Mouse (Mus musculus) stomach, embryonic 14.5 days (tissue): ENCODE measurements around the gene Kifc5b. TPM values are rescaled to one million over a fixed set of nuclear protein-coding genes. Genes with fewer than 3 reads are reported as not detected.

Experiments
- ATAC-seq: fragments of 200-750 bp; cut with Nextera tagmentation; 2 replicates; pipeline ENCODE4 v1.8.0; 2017; ENCODE audit warnings: low read depth, moderate TSS enrichment; ENCODE audit not compliant: insufficient number of reproducible peaks, insufficient read depth, low FRiP score
- H3K27ac ChIP-seq: fragments of 300-500 bp; sonication (generic); 2 replicates; pipeline ENCODE4 v1.5.1; 2014; ENCODE audit warnings: mild to moderate bottlenecking, low read length, moderate library complexity, mixed read lengths
- H3K27me3 ChIP-seq: fragments of 300-500 bp; sonication (generic); 2 replicates; pipeline ENCODE4 v1.6.1; 2014; ENCODE audit warnings: low read length, control low read depth, mixed read lengths; ENCODE audit not compliant: control insufficient read depth, insufficient read depth
- H3K36me3 ChIP-seq: fragments of 300-500 bp; sonication (generic); 2 replicates; pipeline ENCODE4 v1.6.1; 2014; ENCODE audit warnings: mild to moderate bottlenecking, control low read depth, low read length, moderate library complexity, mixed read lengths; ENCODE audit not compliant: control insufficient read depth, insufficient read depth
- H3K4me1 ChIP-seq: fragments of 300-500 bp; sonication (generic); 2 replicates; pipeline ENCODE4 v1.6.1; 2014; ENCODE audit warnings: low read length, control low read depth, mixed read lengths; ENCODE audit not compliant: control insufficient read depth, insufficient read depth
- H3K4me2 ChIP-seq: fragments of 300-500 bp; sonication (generic); replicated peaks from 2 replicates; pipeline ENCODE4 v1.6.1; 2014; ENCODE audit warnings: low read depth, low read length, control low read depth
- H3K4me3 ChIP-seq: fragments of 300-500 bp; sonication (generic); 2 replicates; pipeline ENCODE4 v1.5.1; 2014; ENCODE audit warnings: low read depth, low read length, control low read depth
- H3K9ac ChIP-seq: fragments of 300-500 bp; sonication (generic); replicated peaks from 2 replicates; pipeline ENCODE4 v1.6.1; 2014; ENCODE audit warnings: low read depth, mild to moderate bottlenecking, control low read depth, low read length, moderate library complexity, mixed read lengths
- H3K9me3 ChIP-seq: fragments of 300-500 bp; sonication (generic); 2 replicates; pipeline ENCODE4 v1.6.1; 2016; ENCODE audit warnings: low read depth, low read length, control low read depth; ENCODE audit not compliant: control insufficient read depth
- WGBS: fragments of 180-500 bp; shearing (Covaris S2); extraction: QIAGEN DNeasy Blood & Tissue Kit; methylation state at CpG from one replicate; pipeline ENCODE4 v1.1.7; 2014; 5-methylcytosine and 5-hydroxymethylcytosine counted together
- polyA plus RNA-seq: library from polyadenylated mRNA; unstranded; fragments of >200 nt; fragmentation: Nextera tagmentation; extraction: Ambion mirVana; gene quantifications from 2 replicates; pipeline ENCODE4 v1.2.1, GENCODE M21; 2014

Kifc5b gene
- polyA plus RNA-seq: 7.1 and 8.2 TPM in 2 replicates

- WGBS: under 1% methylated on average over 60 of the region's 72 CpGs
Measured at GRCm38 (mm10) chr17:26916711-26917482, at the start of gene Kifc5b. Gene Kifc5b (plus strand): TSS chr17:26917091.

DNA sequence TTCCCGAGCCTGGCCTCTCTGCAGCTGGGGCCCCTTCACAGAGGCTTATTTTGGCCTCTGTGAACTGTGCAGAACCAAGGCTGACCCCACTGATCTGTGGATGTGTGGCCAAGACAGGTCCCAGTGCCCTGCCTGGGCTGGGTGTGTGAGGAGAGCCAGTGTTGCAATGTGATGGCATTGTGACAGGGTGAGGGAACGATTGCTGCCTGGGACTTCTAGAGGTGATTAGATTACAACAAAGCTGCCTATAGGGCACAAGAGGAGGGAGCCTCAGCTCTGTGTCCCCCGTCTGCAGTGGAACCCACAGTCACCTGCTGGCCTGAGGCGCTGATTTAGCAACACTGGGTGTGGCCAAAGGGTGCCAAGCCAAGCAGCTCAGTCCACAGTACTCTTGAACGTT is 48.1 kb upstream of the Kifc5b start:
- Histone ChIP-seq H3K4me3 (no peak overlapping the region), H3K4me2 (no peak overlapping the region), H3K27me3 (no peaks in the 10 kb centered on the region), H3K36me3 (no peaks in the 10 kb centered on the region), H3K27ac (no peak overlapping the region), H3K9ac (no peak overlapping the region), H3K9me3 (no peaks in the 10 kb centered on the region), H3K4me1 (no peaks in the 10 kb centered on the region)
- WGBS: 27% methylated on average over 5 of the region's 5 CpGs
- ATAC-seq: no peak

More at GRCm38 (mm10) chr17:26916711-26917482, at the start of gene Kifc5b:
- Histone ChIP-seq H3K27me3 (no peaks in the 10 kb centered on the region), H3K9ac (peak within 1 kb of the TSS; percentile 48), H3K9me3 (no peaks in the 10 kb centered on the region), H3K4me1 (no peaks in the 10 kb centered on the region), H3K4me3 (peak within 1 kb of the TSS; percentile 63), H3K36me3 (no peaks in the 10 kb centered on the region), H3K4me2 (peak within 1 kb of the TSS; percentile 51), H3K27ac (peak within 1 kb of the TSS; percentile 61; the same call in 1 of the 2 replicates)
- peak; percentile 99 for ATAC-seq

DNA sequence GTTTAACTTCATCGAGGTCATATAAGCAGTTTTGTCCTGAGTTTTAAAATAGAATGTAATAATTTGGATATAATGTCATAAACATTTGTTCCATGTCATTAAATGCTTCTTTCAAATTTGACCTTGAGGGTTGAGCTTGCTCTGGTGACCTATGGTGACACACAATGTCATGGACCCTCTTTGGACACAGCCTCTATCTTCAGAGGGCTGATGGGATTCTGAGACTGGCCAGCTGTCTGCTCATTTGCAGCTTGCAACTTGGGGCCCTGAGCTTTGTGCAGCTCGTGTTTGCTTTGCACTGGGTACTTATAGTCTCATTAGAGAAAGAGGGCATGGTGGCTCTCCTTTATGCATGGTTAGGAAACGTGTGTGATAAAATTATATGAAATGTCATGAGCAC is 44.0 kb upstream of the Kifc5b start:
- Histone ChIP-seq H3K9me3 (no peaks in the 10 kb centered on the region), H3K27me3 (no peaks in the 10 kb centered on the region), H3K4me3 (no peak overlapping the region), H3K9ac (no peak overlapping the region), H3K36me3 (no peaks in the 10 kb centered on the region), H3K4me2 (no peak overlapping the region), H3K4me1 (no peaks in the 10 kb centered on the region), H3K27ac (no peak overlapping the region)
- ATAC-seq: no peak
- WGBS: 48% methylated on average over 3 of the region's 3 CpGs

- H3K4me3 ChIP-seq: no peak overlapping the region
- no peaks in the 10 kb centered on the region for H3K36me3 ChIP-seq
- no peaks in the 10 kb centered on the region for H3K27me3 ChIP-seq
- no peaks in the 10 kb centered on the region for H3K4me1 ChIP-seq
- H3K9me3 ChIP-seq: no peaks in the 10 kb centered on the region
- ATAC-seq: no peak
- no peak overlapping the region for H3K9ac ChIP-seq
- H3K27ac ChIP-seq: peak overlapping the region; percentile 39; the same call in 1 of the 2 replicates
- WGBS: 71% methylated on average over 8 of the region's 8 CpGs
- H3K4me2 ChIP-seq: no peak overlapping the region
Measured at GRCm38 (mm10) chr17:26873502-26873901, 43.4 kb upstream of the Kifc5b start.

DNA sequence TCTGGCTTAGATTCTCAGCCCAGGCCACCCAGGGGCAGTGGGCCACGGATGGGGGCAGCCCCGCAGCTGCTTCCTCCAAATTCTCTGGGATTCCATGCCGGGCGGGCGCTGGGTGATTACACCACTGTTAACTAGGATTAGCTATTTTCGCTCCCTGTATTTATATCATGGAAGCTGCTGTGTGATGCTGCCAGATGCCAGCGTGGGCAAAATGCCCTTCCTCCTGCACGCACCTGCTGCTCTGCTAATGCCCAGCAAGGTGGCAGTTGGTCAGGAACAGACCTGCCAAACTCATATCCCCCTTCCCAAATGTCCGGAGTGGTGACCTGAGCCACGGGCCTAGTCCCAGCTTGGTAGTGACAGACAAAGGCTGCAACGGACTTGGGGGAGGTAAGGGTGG is 42.3 kb upstream of the Kifc5b start:
- H3K9ac ChIP-seq: no peak overlapping the region
- no peak overlapping the region for H3K4me2 ChIP-seq
- no peaks in the 10 kb centered on the region for H3K27me3 ChIP-seq
- ATAC-seq: no peak
- H3K4me1 ChIP-seq: no peaks in the 10 kb centered on the region
- H3K4me3 ChIP-seq: no peak overlapping the region
- WGBS: 74% methylated on average over 11 of the region's 11 CpGs
- no peaks in the 10 kb centered on the region for H3K36me3 ChIP-seq
- no peak overlapping the region for H3K27ac ChIP-seq
- no peaks in the 10 kb centered on the region for H3K9me3 ChIP-seq

- 78% methylated on average over 7 of the region's 7 CpGs for WGBS
- no peak overlapping the region for H3K9ac ChIP-seq
- H3K9me3 ChIP-seq: no peaks in the 10 kb centered on the region
- H3K4me2 ChIP-seq: no peak overlapping the region
- H3K27ac ChIP-seq: no peak overlapping the region
- no peak overlapping the region for H3K4me3 ChIP-seq
- H3K27me3 ChIP-seq: no peaks in the 10 kb centered on the region
- H3K4me1 ChIP-seq: no peaks in the 10 kb centered on the region
- ATAC-seq: no peak
- H3K36me3 ChIP-seq: no peaks in the 10 kb centered on the region
Measured at GRCm38 (mm10) chr17:26877927-26878326, 39.0 kb upstream of the Kifc5b start.

DNA sequence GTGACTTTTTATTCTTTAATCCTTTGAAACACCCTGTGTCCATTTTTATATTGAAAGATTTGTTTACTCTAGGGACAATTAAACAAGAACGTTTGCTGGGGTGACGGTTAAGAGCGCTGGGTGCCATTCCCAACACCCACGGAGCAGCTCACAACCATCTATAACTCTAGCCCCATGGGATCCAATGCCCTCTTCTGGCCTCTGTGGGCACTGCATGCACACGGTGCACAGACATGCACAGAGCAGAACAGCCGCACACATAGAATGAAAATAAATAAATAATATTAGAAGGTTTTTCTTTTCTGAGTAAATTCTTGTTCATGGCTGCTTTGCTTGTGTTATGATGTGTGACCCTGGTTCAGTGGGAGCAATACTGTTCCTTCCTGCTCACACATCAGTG is 37.7 kb upstream of the Kifc5b start:
- ATAC-seq: no peak
- Histone ChIP-seq H3K9me3 (no peaks in the 10 kb centered on the region), H3K27me3 (no peaks in the 10 kb centered on the region), H3K9ac (no peak overlapping the region), H3K36me3 (no peaks in the 10 kb centered on the region), H3K4me2 (no peak overlapping the region), H3K4me3 (no peak overlapping the region), H3K27ac (no peak overlapping the region), H3K4me1 (peaks cover 3% of the 10 kb centered on the region; the same call in 1 of the 2 replicates)
- 85% methylated on average over 6 of the region's 6 CpGs for WGBS

- Histone ChIP-seq H3K9ac (no peak overlapping the region), H3K27me3 (no peaks in the 10 kb centered on the region), H3K4me1 (peaks cover 7% of the 10 kb centered on the region; the same call in 1 of the 2 replicates), H3K4me3 (no peak overlapping the region), H3K36me3 (no peaks in the 10 kb centered on the region), H3K4me2 (no peak overlapping the region), H3K9me3 (no peaks in the 10 kb centered on the region), H3K27ac (no peak overlapping the region)
- ATAC-seq: no peak
- WGBS: 73% methylated on average over 1 of the region's 1 CpGs
Measured at GRCm38 (mm10) chr17:26882706-26883105, 34.2 kb upstream of the Kifc5b start.
